Mouse (Mus musculus): ENCODE results near the gene Gm5108.

- TF ChIP-seq CTCF (IDR thresholded peaks at IDR 0.05; ENCODE audit: low read depth, low read length): no peak
- no peak for TF ChIP-seq EP300 (IDR thresholded peaks at IDR 0.05; ENCODE audit: insufficient read depth, low read depth, low read length)
- TF ChIP-seq POLR2A (IDR thresholded peaks at IDR 0.05; ENCODE audit: insufficient read depth, low read length): no peak
Observed at GRCm38 (mm10) chr5:67948074-67948473, 6.6 kb downstream of the Gm5108 start.
